Mouse (Mus musculus) testis, adult 2 months (tissue): ENCODE measurements around the gene Gstt2.

ENCODE experiments used
- CTCF ChIP-seq: fragments of 200-500 bp; IDR thresholded peaks from 2 replicates; pipeline ENCODE4 v1.5.1; 2012; ENCODE audit warnings: low read depth, mild to moderate bottlenecking, inconsistent platforms, low read length, moderate library complexity; ENCODE audit not compliant: control insufficient read depth, insufficient read depth, insufficient replicate concordance
- POLR2A ChIP-seq: fragments of 200-500 bp; IDR thresholded peaks from 2 replicates; pipeline ENCODE4 v1.6.1; 2012; ENCODE audit warnings: low read depth, mild to moderate bottlenecking, inconsistent platforms, low read length, moderate library complexity; ENCODE audit not compliant: control insufficient read depth

- TF ChIP-seq CTCF (no peak), POLR2A (no peak)
Measured at GRCm38 (mm10) chr10:75829529-75830274, 7.5 kb downstream of the Gstt2 start.
